In genomic region chr10:28074653-28075451, GRCm38 (mm10) we compare ENCODE assay signal across 8 mouse cellular contexts. TPM values are rescaled to one million over a fixed set of nuclear protein-coding genes. Genes with fewer than 3 reads are reported as not detected.
DNase-seq lines count a peak whose midpoint lies in the region; ATAC-seq and TF ChIP-seq lines count a peak whose summit lies in the region.

Gene Ptprk, plus strand, starts transcription at chr10:28074820.

- TF ChIP-seq POLR2A in olfactory bulb, adult 2 months (IDR thresholded peaks at IDR 0.05; ENCODE audit: insufficient read depth, low read depth, low read length): peak; percentile 73; the same call in 1 of the 2 replicates

- peak within 1 kb of the TSS; percentile 91 for H3K9ac ChIP-seq in forebrain, embryonic 16.5 days (replicated peaks; ENCODE audit: low read depth, low read length)
- H3K9ac ChIP-seq in liver, embryonic 16.5 days (ENCODE audit: low read depth, low read length): peak within 1 kb of the TSS; percentile 62

- under 1% methylated on average over 77 of the region's 77 CpGs for WGBS in forebrain, embryonic 16.5 days
- WGBS in liver, embryonic 16.5 days (ENCODE audit: insufficient replicate concordance): under 1% methylated on average over 74 of the region's 77 CpGs
- under 1% methylated on average over 77 of the region's 77 CpGs for WGBS in olfactory bulb, adult 2 months

- DNase-seq in cerebellum, adult 11 months: peak; percentile 38
- peak; percentile 94 to 95 for DNase-seq in heart, postnatal 14 days
- DNase-seq in layer of hippocampus, adult 11-12 months (ENCODE audit: low spot score): peak; percentile 88
- DNase-seq in thymus, postnatal 14 days: peak; percentile 64

- H3K4me2 ChIP-seq in forebrain, embryonic 16.5 days (ENCODE audit: low read length): peak within 1 kb of the TSS; percentile 87
- H3K4me2 ChIP-seq in liver, embryonic 16.5 days (ENCODE audit: low read depth, low read length): peak within 1 kb of the TSS; percentile 54

- intact Hi-C loops in heart, postnatal 14 days (cut with DNase I): loop anchor here (5.0 kb wide), 1 partner anchor 37 kb away; no protein-coding TSS in a partner anchor

- no peaks in the 10 kb centered on the region for H3K9me3 ChIP-seq in E14TG2a.4 (ENCODE audit: low read length)
- no peaks in the 10 kb centered on the region for H3K9me3 ChIP-seq in forebrain, embryonic 16.5 days (ENCODE audit: control insufficient read depth, low read length)
- no peaks in the 10 kb centered on the region for H3K9me3 ChIP-seq in liver, embryonic 16.5 days (replicated peaks; ENCODE audit: control insufficient read depth, low read length)

- H3K27me3 ChIP-seq in E14TG2a.4 (ENCODE audit: insufficient read depth, low read length): no peaks in the 10 kb centered on the region
- no peaks in the 10 kb centered on the region for H3K27me3 ChIP-seq in forebrain, embryonic 16.5 days (replicated peaks; ENCODE audit: control insufficient read depth, insufficient read depth, low read length)
- peaks cover 23% of the 10 kb centered on the region for H3K27me3 ChIP-seq in liver, embryonic 16.5 days (ENCODE audit: control insufficient read depth, insufficient read depth, low read depth, low read length)

- H3K36me3 ChIP-seq in E14TG2a.4 (ENCODE audit: insufficient read depth, low read length): no peaks in the 10 kb centered on the region
- no peaks in the 10 kb centered on the region for H3K36me3 ChIP-seq in forebrain, embryonic 16.5 days (ENCODE audit: control insufficient read depth, insufficient read depth)
- H3K36me3 ChIP-seq in liver, embryonic 16.5 days (ENCODE audit: control insufficient read depth, insufficient read depth): no peaks in the 10 kb centered on the region

- peak within 1 kb of the TSS; percentile 94 for H3K27ac ChIP-seq in forebrain, embryonic 16.5 days (ENCODE audit: low read length)
- H3K27ac ChIP-seq in liver, embryonic 16.5 days (ENCODE audit: low read length): peak within 1 kb of the TSS; percentile 74
- H3K27ac ChIP-seq in olfactory bulb, adult 2 months (ENCODE audit: insufficient read depth, low read depth, low read length): peak within 1 kb of the TSS; percentile 77

- peak; percentile 98 for ATAC-seq in forebrain, embryonic 16.5 days
- ATAC-seq in liver, embryonic 16.5 days (ENCODE audit: low read depth): peak; percentile 96

- peaks cover 27% of the 10 kb centered on the region for H3K4me1 ChIP-seq in E14TG2a.4 (replicated peaks; ENCODE audit: low read depth, low read length)
- H3K4me1 ChIP-seq in forebrain, embryonic 16.5 days (replicated peaks; ENCODE audit: control insufficient read depth, insufficient read depth, low read length): peaks cover 14% of the 10 kb centered on the region
- H3K4me1 ChIP-seq in liver, embryonic 16.5 days (ENCODE audit: control insufficient read depth, low read depth, low read length): no peaks in the 10 kb centered on the region
- 0 out of 2 replicates have a peak, but pooled peaks cover 5% of the 10 kb centered on the region for H3K4me1 ChIP-seq in olfactory bulb, adult 2 months (ENCODE audit: control insufficient read depth, insufficient read depth, low read length)

- no peak for TF ChIP-seq CTCF in E14TG2a.4 (conservative IDR thresholded peaks at IDR 0.05; ENCODE audit: low read length)
- TF ChIP-seq CTCF in olfactory bulb, adult 2 months (IDR thresholded peaks at IDR 0.05; ENCODE audit: insufficient read depth, low read depth, low read length): no peak

- peak within 1 kb of the TSS; percentile 95 for H3K4me3 ChIP-seq in E14TG2a.4 (replicated peaks; ENCODE audit: low read length)
- H3K4me3 ChIP-seq in forebrain, embryonic 16.5 days (replicated peaks; ENCODE audit: low read length): peak within 1 kb of the TSS; percentile 70
- peak within 1 kb of the TSS; percentile 62 for H3K4me3 ChIP-seq in liver, embryonic 16.5 days (ENCODE audit: low read depth, low read length)
- H3K4me3 ChIP-seq in olfactory bulb, adult 2 months (ENCODE audit: insufficient read depth, low read depth, low read length): peak within 1 kb of the TSS; percentile 74

RNA-seq across cellular contexts. Expression of gene Ptprk, which starts in this region (rescaled TPM):
- 42.0 and 43.7 TPM in 2 replicates for polyA plus RNA-seq in forebrain, embryonic 16.5 days (2015; fragmentation: Nextera tagmentation; extraction: Ambion mirVana)
- total RNA-seq in heart, postnatal 14 days (2021): 10 to 100 TPM; 33.4 TPM
- 6.9 and 8.3 TPM in 2 replicates for polyA plus RNA-seq in liver, embryonic 16.5 days (2015; fragmentation: Nextera tagmentation; extraction: Ambion mirVana)
- not detected in 2 replicates for polyA plus RNA-seq in olfactory bulb, adult 2 months (2012; ENCODE audit: insufficient read depth, insufficient read length, low replicate concordance, missing spikeins)

Comparison
In these comparisons a context has a peak if more than half of its experiments do, and no peak if none do; other contexts are left out.
1. Peak in every context shown above with its lines: DNase-seq, ATAC-seq, H3K4me3 ChIP-seq and H3K27ac ChIP-seq.
2. DNase-seq: peak in every context shown above with its lines; median percentile 94 in heart, postnatal 14 days; 88 in layer of hippocampus, adult 11-12 months; 64 in thymus, postnatal 14 days; 38 in cerebellum, adult 11 months.